Mouse (Mus musculus) ovary, adult 18-20 months (tissue): ENCODE measurements around the gene Rfx8.

ENCODE experiments used
- DNase-seq: peaks from one replicate; pipeline ENCODE4 v3.0.0; 2022; ENCODE audit warnings: low spot score, mixed read lengths

Rfx8 gene

DNA sequence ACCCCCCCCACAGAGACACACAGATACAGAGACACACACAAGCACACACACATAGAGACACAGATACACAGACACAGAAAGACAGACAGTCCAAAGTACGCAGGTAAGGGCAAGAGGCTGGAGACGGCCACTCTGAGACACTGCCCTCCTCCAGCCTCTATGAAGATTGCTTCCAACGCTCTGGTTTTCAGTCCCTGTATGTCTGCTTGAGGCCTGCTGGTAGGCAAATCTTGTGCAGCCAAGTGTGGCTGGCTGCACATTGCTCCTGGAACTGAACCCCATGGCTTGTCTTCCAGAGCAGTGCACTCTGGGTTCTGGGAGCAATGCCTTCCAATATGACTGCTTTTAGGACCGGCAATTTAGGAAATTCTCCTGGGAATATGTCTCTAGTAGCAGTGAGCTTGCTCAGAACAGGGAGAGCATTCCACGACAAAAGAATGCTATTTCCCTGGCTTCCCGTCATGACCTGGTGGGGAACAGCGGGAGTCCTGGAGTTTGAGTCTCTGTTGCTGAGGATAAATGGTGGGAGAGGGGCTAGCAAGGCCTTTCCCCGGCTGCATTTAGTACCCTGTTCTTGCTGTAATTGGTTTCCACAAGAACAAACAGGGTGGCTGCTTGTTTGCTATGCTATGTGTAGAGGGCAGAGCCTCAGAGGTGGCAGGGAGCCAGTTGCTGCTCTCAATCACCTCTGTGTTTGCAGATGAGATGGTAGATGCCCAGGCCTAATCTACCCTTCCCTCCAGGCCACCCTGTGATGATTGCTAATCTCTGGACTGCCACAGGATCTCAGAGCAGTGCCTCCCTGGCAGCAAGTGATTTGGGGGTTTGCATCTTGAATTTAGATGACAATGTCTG is 74.7 kb downstream of the Rfx8 start:
- DNase-seq: no peak

- no peak for DNase-seq
Measured at GRCm38 (mm10) chr1:39644333-39644732, 76.5 kb downstream of the Rfx8 start.

DNA sequence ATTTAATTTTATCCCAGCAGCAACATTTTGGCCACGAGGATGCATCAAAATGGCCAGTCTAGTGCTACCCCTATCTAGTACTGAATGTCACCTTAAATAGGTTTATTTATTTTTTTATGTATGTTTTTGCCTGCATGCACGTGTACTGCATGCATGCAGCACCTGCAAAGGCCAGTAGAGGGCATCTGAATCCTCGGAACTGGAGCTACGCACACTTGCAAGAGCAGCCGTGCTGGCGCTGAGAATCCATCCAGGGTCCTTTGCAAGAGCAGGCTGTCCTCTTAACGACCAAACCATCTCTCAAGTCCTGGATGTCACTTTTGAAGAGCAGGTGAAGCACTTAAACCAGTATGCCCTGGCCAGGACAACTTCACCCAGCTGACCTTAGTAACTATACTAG is 79.1 kb downstream of the Rfx8 start:
- DNase-seq: no peak

DNA sequence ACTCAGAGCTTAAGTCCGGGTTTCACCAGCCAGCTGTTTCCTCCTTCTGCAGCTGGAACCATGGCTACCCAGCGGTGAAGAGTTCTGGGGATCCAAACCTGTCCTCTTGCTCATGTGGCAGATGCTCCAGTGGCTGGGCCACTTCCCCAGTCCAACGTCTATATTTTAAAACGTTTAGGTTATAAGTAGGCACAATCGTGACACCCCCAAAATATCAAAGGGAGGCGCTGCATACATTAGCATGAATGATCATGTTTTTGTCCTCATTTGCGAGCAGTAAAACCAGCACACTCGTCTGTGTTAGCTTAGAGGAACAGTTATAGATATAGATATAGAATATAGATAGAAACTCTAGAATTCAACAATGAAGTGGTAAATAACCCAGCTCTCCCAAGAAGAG is 83.7 kb downstream of the Rfx8 start:
- no peak for DNase-seq

DNA sequence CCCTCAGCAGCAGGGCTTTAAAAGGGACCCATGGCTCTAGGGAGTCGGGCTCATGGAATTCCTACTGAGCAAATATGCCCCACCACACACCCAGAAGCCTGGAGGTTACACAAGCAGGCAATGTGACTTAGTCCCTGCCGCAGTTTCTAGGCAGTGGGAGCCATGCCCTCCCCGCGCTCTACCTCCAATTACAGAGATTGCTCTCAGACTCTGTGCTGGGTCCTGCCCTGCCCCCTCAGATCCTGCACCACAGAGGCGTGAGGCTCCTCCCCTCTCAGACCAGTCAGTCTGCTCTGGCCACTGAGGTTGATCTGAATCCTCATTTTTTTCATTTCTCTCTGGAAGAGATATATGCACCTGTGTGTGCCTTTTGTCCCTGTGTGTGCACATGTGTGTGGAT is 84.1 kb downstream of the Rfx8 start:
- no peak for DNase-seq

- no peak for DNase-seq
Measured at GRCm38 (mm10) chr1:39636196-39636595, 84.6 kb downstream of the Rfx8 start.

DNA sequence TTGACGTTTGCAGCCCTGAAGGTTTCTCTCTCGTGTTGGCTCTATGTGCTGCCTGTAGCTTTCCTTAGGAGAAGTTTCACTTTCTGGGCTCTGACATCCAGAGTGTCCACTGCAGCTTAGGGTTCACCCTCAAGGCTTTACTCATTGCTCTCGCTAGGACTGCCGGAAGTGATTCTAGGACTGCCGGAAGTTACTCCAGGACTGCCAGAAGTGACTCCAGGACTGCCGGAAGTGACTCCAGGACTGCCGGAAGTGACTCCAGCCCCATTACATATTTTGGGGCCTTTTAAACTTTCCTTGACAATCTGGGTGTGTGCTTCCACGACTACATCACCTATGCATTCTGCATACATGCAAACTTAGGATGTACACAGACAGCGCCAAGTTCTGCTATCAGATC is 92.2 kb downstream of the Rfx8 start:
- DNase-seq: no peak

DNA sequence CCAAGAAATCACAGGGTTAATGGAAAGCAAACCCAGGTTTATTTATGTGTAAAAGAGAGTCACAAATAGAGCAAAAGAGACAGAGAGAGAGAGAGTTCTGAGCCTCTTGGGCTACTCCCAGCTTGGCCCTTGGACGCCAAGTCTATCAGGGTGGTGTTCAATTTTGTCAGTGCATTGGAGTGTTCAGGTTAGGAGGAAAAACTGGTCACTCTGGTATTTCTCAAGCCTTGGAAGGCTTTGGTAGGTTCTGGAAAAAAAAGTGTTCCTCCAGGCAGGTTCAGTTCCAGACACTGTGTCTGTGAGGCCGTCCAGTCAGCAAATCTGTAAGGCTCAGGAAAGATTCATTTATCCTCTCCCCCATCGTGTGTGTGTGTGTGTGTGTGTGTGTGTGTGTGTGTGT is 95.3 kb downstream of the Rfx8 start:
- no peak for DNase-seq

DNA sequence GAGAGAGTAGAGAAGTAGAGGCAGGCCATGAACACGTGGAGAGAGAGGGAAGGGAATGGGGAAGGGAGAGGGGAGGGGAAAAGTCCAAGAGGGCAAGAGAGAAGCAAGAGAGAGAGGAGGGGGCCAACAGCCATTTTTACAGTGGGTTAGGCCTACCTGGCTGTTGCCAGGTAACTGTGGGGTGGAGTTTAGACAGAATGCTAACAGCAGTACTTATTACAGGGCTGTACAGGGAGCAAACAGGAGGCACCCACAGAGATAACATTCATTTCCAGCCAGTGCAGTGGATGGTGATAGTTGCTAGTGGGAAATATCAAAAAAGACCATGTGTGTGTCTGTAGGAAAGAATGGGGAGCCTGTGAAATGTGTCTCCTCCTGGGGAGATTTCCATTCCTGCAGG is 97.1 kb downstream of the Rfx8 start:
- no peak for DNase-seq

DNA sequence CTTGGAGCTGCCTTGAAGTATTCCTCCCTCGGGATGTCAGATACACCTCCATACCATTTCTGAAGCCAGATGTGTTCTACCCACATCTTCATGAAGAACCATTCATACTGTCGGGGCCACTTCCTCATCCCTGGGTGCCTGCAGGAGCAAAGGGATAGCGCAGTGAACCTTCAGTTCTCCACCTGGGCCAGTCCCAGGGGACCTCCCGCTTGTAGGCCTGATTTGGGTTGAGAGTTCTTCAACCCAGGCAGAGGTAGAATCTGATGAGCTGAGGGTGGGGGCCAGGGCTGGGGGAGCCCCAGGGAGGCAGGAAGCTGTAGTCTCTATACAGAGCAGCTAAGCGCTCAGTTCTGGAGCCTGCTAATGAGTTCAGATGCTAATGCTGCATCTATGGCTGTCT is 97.7 kb downstream of the Rfx8 start:
- no peak for DNase-seq

DNA sequence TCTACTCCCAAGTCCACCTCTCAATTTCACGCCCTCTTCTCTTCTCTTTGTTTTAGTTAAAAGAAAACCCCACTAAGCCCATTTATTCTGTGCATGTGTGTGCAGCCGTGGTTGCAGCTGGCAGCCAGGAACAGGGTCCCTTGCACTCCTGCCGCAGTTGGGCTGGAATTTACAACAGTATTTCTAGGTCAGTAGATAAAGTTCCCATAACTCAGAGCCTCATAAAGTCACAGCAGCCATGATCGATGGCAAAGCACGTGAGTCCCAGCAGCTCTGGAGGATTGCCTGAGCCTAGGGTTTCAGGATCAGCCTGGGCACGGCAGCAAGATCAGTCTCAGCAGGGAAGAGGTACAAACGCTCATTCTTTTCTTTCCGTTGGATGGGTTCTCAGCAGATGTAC is 102.3 kb downstream of the Rfx8 start:
- no peak for DNase-seq

- DNase-seq: no peak
Measured at GRCm38 (mm10) chr1:39615526-39615925, 105.3 kb downstream of the Rfx8 start.
